21 mouse cellular contexts compared by ENCODE assay signal in genomic region chr3:90600036-90600435, GRCm38 (mm10). TPM values are rescaled to one million over a fixed set of nuclear protein-coding genes. Genes with fewer than 3 reads are reported as not detected.
"Had no signal": no experiment of that assay in that cellular context is flagged by ENCODE, and none has a peak within 500 bp of the region (broad histone marks: within the 10 kb centered on the region; RNA-seq: fewer than 3 reads in every experiment).

No protein-coding gene starts in this region.

- ATAC-seq: intestine, postnatal 0 days had no signal

- H3K27me3 ChIP-seq: limb, embryonic 13.5 days; liver, embryonic 15.5 days; neural tube, embryonic 12.5 days had no signal

- H3K4me1 ChIP-seq: liver, embryonic 15.5 days had no signal

- H3K36me3 ChIP-seq: limb, embryonic 13.5 days; liver, embryonic 15.5 days; midbrain, embryonic 10.5 days; neural tube, embryonic 12.5 days had no signal

- H3K4me3 ChIP-seq: limb, embryonic 13.5 days; liver, embryonic 15.5 days; midbrain, embryonic 10.5 days; neural tube, embryonic 12.5 days had no signal

- H3K9me3 ChIP-seq: limb, embryonic 13.5 days; liver, embryonic 15.5 days; midbrain, embryonic 10.5 days; neural tube, embryonic 12.5 days had no signal

- H3K9ac ChIP-seq: limb, embryonic 13.5 days; liver, embryonic 15.5 days; neural tube, embryonic 12.5 days had no signal

- H3K27ac ChIP-seq: kidney, postnatal 0 days; limb, embryonic 13.5 days; liver, embryonic 15.5 days; midbrain, embryonic 10.5 days; neural tube, embryonic 12.5 days had no signal

- DNase-seq: layer of hippocampus, adult 9-11 months; lung, adult 2 months; lung, postnatal 10 days; lung, postnatal 4 days; midbrain, embryonic 14.5 days; right cerebral cortex, postnatal 14 days; thymus, adult 18-20 months; thymus, postnatal 25 days had no signal

- H3K4me2 ChIP-seq: limb, embryonic 13.5 days; liver, embryonic 11.5 days; liver, embryonic 15.5 days; neural tube, embryonic 12.5 days had no signal

RNA-seq across cellular contexts. Expression of gene Gm42674, which starts 1.7 kb away (rescaled TPM):
- total RNA-seq: left cerebral cortex, postnatal 36 days; neutrophil, adult 5-6 weeks had no signal
- polyA plus RNA-seq: intestine, postnatal 0 days; kidney, postnatal 0 days; limb, embryonic 13.5 days; liver, embryonic 11.5 days; liver, embryonic 15.5 days; lung, adult 2 months; midbrain, embryonic 10.5 days; midbrain, embryonic 14.5 days; neural tube, embryonic 12.5 days; small intestine, adult 2 months had no signal

RNA-seq across cellular contexts. Expression of gene S100a5, which starts 8.3 kb away (rescaled TPM):
- total RNA-seq: left cerebral cortex, postnatal 36 days; megakaryocyte, adult 5-6 weeks; neutrophil, adult 5-6 weeks had no signal
- polyA plus RNA-seq: limb, embryonic 13.5 days; liver, embryonic 11.5 days; liver, embryonic 15.5 days; lung, adult 2 months; midbrain, embryonic 10.5 days; midbrain, embryonic 14.5 days; neural tube, embryonic 12.5 days; small intestine, adult 2 months had no signal

RNA-seq across cellular contexts. Expression of gene S100a2, which starts 10.0 kb away (rescaled TPM):
- total RNA-seq: layer of hippocampus, adult 18-20 months; left cerebral cortex, postnatal 36 days; megakaryocyte, adult 5-6 weeks; neutrophil, adult 5-6 weeks had no signal
- polyA plus RNA-seq: intestine, postnatal 0 days; kidney, postnatal 0 days; limb, embryonic 13.5 days; liver, embryonic 11.5 days; liver, embryonic 15.5 days; lung, adult 2 months; midbrain, embryonic 10.5 days; midbrain, embryonic 14.5 days; neural tube, embryonic 12.5 days; small intestine, adult 2 months; urinary bladder, adult 2 months had no signal
